Mouse (Mus musculus) forebrain, embryonic 13.5 days (tissue): ENCODE measurements around the gene Noa1. TPM values are rescaled to one million over a fixed set of nuclear protein-coding genes. Genes with fewer than 3 reads are reported as not detected.

Source experiments
- ATAC-seq: fragments of 200-750 bp; cut with Nextera tagmentation; 2 replicates; pipeline ENCODE4 v1.8.0; 2017
- H3K27ac ChIP-seq: fragments of 300-500 bp; sonication (generic); 2 replicates; pipeline ENCODE4 v1.5.1; 2015; ENCODE audit warnings: inconsistent platforms, mild to moderate bottlenecking, moderate library complexity
- H3K27me3 ChIP-seq: fragments of 300-500 bp; sonication (generic); 2 replicates; pipeline ENCODE4 v1.6.1; 2015; ENCODE audit warnings: mild to moderate bottlenecking, inconsistent platforms
- H3K36me3 ChIP-seq: fragments of 300-500 bp; sonication (generic); 2 replicates; pipeline ENCODE4 v1.6.1; 2015; ENCODE audit warnings: mild to moderate bottlenecking, inconsistent platforms; ENCODE audit not compliant: poor library complexity, severe bottlenecking
- H3K4me1 ChIP-seq: fragments of 300-500 bp; sonication (generic); 2 replicates; pipeline ENCODE4 v1.6.1; 2015; ENCODE audit warnings: inconsistent platforms
- H3K4me2 ChIP-seq: fragments of 300-500 bp; sonication (generic); 2 replicates; pipeline ENCODE4 v1.6.1; 2015; ENCODE audit warnings: inconsistent platforms, mild to moderate bottlenecking, moderate library complexity
- H3K4me3 ChIP-seq: fragments of 300-500 bp; sonication (generic); 2 replicates; pipeline ENCODE4 v1.5.1; 2015; ENCODE audit warnings: mild to moderate bottlenecking, inconsistent platforms
- H3K9ac ChIP-seq: fragments of 300-500 bp; sonication (generic); 2 replicates; pipeline ENCODE4 v1.6.1; 2015; ENCODE audit warnings: mild to moderate bottlenecking, inconsistent platforms
- H3K9me3 ChIP-seq: fragments of 300-500 bp; sonication (generic); replicated peaks from 2 replicates; pipeline ENCODE4 v1.6.1; 2016; ENCODE audit warnings: inconsistent platforms
- WGBS: fragments of 180-500 bp; shearing (Covaris S2); methylation state at CpG from one replicate; pipeline ENCODE4 v1.1.7; 2015; 5-methylcytosine and 5-hydroxymethylcytosine counted together
- polyA plus RNA-seq: library from polyadenylated mRNA; unstranded; fragments of >200 nt; fragmentation: Nextera tagmentation; extraction: Ambion mirVana; gene quantifications from 2 replicates; pipeline ENCODE4 v1.2.1, GENCODE M21; 2015

Noa1 gene
- polyA plus RNA-seq, 1 experiment from 2014 or later, result 33.8 TPM

DNA sequence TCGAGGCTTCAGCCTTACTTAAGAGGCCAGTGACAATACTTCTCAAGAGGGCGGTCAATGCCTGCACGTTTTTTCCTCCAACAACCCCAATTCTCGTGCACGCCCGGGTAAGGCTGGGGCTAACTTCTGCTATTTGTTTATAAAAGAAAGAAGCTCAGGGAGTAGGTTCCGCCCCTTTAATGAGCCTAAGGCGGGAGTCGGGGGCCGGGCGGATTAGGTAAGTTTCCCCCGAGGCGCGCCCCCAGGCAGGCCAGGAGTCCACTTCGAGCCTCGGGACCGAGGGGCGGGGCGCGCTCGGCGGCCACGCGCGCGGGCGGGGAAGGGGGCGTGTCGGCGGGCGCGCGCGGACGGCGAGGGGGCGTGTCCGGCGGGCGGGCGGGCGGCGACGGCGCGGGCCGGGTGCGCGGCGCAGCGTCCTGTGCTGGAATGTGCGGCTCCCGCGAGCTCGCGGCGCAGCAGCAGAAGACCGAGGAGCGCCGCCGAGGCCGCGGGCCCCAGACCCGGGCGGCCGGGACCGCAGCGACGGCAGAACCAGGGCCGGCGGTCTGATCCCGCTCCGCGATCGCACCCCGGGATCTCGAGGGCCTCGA lies 44.7 kb downstream of the Noa1 start, which contains the start of gene Rest:
Rest (plus strand) TSS at position 411 of the 590 bp plus-strand sequence.
- Histone ChIP-seq H3K9ac (peak within 1 kb of the TSS; percentile 85), H3K4me1 (peaks cover 17% of the 10 kb centered on the region), H3K36me3 (peaks cover 21% of the 10 kb centered on the region), H3K27me3 (no peaks in the 10 kb centered on the region), H3K4me3 (peak within 1 kb of the TSS; percentile 80), H3K27ac (peak within 1 kb of the TSS; percentile 87), H3K4me2 (peak within 1 kb of the TSS; percentile 69), H3K9me3 (no peaks in the 10 kb centered on the region)
- WGBS, result under 1% methylated on average over 67 of the region's 78 CpGs
- peak; percentile 91 for ATAC-seq

GRCm38 (mm10) chr5:77262105-77262504 lies 47.8 kb downstream of the Noa1 start:
- Histone ChIP-seq H3K9ac (no peak overlapping the region), H3K4me1 (peaks cover 3% of the 10 kb centered on the region), H3K4me2 (no peak overlapping the region), H3K27me3 (no peaks in the 10 kb centered on the region), H3K27ac (no peak overlapping the region), H3K9me3 (no peaks in the 10 kb centered on the region), H3K36me3 (no peaks in the 10 kb centered on the region), H3K4me3 (no peak overlapping the region)
- WGBS, result 17% methylated on average over 5 of the region's 5 CpGs
- ATAC-seq, result no peak

- Histone ChIP-seq H3K27ac (no peak overlapping the region), H3K9me3 (no peaks in the 10 kb centered on the region), H3K36me3 (no peaks in the 10 kb centered on the region), H3K4me2 (no peak overlapping the region), H3K4me1 (peaks cover 3% of the 10 kb centered on the region; the same call in 1 of the 2 replicates), H3K9ac (no peak overlapping the region), H3K27me3 (no peaks in the 10 kb centered on the region), H3K4me3 (no peak overlapping the region)
- 82% methylated on average over 4 of the region's 4 CpGs for WGBS
- no peak for ATAC-seq
Observed at GRCm38 (mm10) chr5:77261137-77261536, 48.7 kb downstream of the Noa1 start.

DNA sequence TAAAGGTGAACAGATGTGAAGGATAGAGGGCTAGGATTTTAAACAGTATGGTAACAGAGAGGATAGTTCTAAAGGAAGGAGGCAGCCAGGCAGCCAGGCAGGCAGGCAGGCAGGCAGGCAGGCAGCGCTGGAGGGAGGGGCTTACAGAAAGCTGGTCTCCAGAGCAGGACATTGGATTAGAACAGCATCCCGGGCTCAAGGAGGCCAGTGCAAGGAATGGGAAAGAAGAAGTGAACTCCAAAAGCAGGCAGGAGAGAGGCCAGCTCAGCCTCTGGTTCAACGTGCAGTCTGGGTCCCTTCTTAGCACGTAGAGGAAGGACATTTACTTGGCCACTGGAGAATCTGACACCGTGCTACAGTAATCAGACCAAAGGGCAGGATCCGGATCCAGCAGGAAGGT lies 49.7 kb downstream of the Noa1 start:
- no peaks in the 10 kb centered on the region for H3K9me3 ChIP-seq
- no peak for ATAC-seq
- H3K36me3 ChIP-seq, result no peaks in the 10 kb centered on the region
- 66% methylated on average over 6 of the region's 6 CpGs for WGBS
- H3K27ac ChIP-seq, result no peak overlapping the region
- no peaks in the 10 kb centered on the region for H3K27me3 ChIP-seq
- no peak overlapping the region for H3K4me3 ChIP-seq
- H3K4me1 ChIP-seq, result peaks cover 3% of the 10 kb centered on the region; the same call in 1 of the 2 replicates
- no peak overlapping the region for H3K4me2 ChIP-seq
- no peak overlapping the region for H3K9ac ChIP-seq

DNA sequence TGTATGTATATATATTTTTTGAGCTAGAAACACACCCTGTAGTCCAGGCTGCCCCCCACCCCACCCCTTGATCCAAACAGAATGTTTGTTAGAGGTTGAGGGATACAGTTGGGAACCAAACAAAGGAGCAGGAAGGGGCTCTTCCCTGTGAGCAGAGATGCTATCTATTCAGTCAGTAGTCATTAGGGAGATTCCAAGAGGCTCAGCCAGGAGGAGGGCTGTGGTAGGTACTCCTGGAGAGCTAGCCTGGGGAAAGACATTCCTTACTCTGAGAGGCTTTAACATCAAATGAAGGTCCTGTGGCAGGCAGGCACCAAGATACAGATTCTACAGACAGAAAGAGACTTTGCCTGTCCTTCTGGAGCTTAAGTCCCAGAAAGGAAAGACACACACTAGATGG lies 50.6 kb downstream of the Noa1 start:
- Histone ChIP-seq H3K36me3 (no peaks in the 10 kb centered on the region), H3K4me3 (no peak overlapping the region), H3K9ac (no peak overlapping the region), H3K27me3 (no peaks in the 10 kb centered on the region), H3K4me1 (peaks cover 3% of the 10 kb centered on the region; the same call in 1 of the 2 replicates), H3K4me2 (no peak overlapping the region), H3K27ac (no peak overlapping the region), H3K9me3 (no peaks in the 10 kb centered on the region)
- ATAC-seq, result no peak

DNA sequence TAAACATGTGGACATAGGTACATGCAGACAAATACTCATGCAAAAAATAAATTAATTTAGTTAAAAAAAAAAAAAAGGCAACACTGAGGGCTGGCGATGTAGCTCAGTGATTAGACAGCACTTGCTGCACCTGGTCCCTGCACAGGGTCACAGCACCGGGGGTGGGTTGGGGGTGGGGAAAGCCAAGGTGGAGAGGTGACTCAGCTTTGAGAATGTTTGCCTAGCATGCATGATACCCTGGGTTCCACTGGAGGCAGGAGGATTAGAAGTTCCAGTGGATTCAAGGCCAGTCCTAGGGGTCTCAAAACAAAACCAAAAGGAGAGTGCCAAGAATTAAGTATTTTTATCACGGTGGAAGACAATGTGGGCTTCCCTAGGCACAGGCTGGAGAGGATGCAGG lies 52.3 kb downstream of the Noa1 start:
- no peak overlapping the region for H3K4me3 ChIP-seq
- 84% methylated on average over 3 of the region's 3 CpGs for WGBS
- no peak overlapping the region for H3K9ac ChIP-seq
- H3K9me3 ChIP-seq, result no peaks in the 10 kb centered on the region
- no peak overlapping the region for H3K4me2 ChIP-seq
- ATAC-seq, result no peak
- H3K27ac ChIP-seq, result no peak overlapping the region
- peaks cover 3% of the 10 kb centered on the region; the same call in 1 of the 2 replicates for H3K4me1 ChIP-seq
- no peaks in the 10 kb centered on the region for H3K36me3 ChIP-seq
- H3K27me3 ChIP-seq, result no peaks in the 10 kb centered on the region

DNA sequence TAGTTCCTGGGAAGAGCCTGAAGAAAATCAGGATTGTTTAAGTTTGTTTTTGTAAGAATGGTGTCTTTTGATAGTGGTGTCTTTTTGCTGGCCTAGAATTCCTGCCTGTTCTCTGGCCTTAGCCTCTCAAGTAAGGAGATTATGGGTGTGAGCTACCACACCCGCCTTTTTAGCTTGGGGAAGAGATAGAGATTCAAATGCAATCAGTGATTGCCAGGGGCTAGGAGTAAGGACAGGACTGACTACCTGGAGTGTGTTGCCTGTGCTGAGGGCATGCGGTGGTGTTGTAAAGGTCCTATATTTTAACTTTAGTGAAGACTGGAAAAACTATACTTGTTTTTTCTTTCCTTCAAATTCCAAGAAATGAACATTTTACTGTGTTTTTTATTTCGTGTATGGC lies 55.5 kb downstream of the Noa1 start:
- Histone ChIP-seq H3K27ac (no peak overlapping the region), H3K27me3 (no peaks in the 10 kb centered on the region)
- WGBS, result 78% methylated on average over 3 of the region's 3 CpGs

DNA sequence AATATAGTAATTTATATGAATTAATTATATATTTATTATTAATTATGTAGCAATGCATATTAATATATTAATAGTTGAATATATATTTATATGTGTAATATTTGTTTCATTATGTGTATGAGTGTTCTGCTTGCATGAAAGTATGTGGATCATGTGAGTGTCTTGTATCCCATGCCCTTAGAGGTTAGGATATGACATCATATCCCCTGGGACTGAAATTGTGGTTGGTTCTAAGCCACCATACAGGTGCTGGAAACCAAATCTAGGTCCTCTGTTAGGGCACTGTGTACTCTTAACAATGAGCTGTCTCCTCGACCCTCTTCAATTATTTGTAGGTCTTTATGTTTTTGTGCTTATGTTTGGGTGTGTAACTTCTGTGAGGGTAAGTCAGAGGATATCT lies 56.7 kb downstream of the Noa1 start:
- no peak overlapping the region for H3K4me3 ChIP-seq
- no peaks in the 10 kb centered on the region for H3K27me3 ChIP-seq
- ATAC-seq, result no peak
- 77% methylated on average over 1 of the region's 1 CpGs for WGBS
- H3K9me3 ChIP-seq, result no peaks in the 10 kb centered on the region
- H3K4me1 ChIP-seq, result no peaks in the 10 kb centered on the region
- H3K27ac ChIP-seq, result no peak overlapping the region
- H3K36me3 ChIP-seq, result no peaks in the 10 kb centered on the region
- H3K4me2 ChIP-seq, result no peak overlapping the region
- no peak overlapping the region for H3K9ac ChIP-seq

More for the DNA sequence above, 55.5 kb downstream of the Noa1 start:
- Histone ChIP-seq H3K36me3 (no peaks in the 10 kb centered on the region), H3K9ac (no peak overlapping the region), H3K4me3 (no peak overlapping the region), H3K9me3 (no peaks in the 10 kb centered on the region), H3K4me1 (no peaks in the 10 kb centered on the region), H3K4me2 (no peak overlapping the region)
- ATAC-seq, result no peak

GRCm38 (mm10) chr5:77252115-77252827 lies 57.6 kb downstream of the Noa1 start:
- no peak for ATAC-seq
- no peak overlapping the region for H3K9ac ChIP-seq
- H3K4me3 ChIP-seq, result no peak overlapping the region
- no peak overlapping the region for H3K4me2 ChIP-seq
- H3K9me3 ChIP-seq, result no peaks in the 10 kb centered on the region
- H3K4me1 ChIP-seq, result no peaks in the 10 kb centered on the region
- H3K36me3 ChIP-seq, result no peaks in the 10 kb centered on the region
- 69% methylated on average over 8 of the region's 8 CpGs for WGBS
- H3K27ac ChIP-seq, result no peak overlapping the region
- no peaks in the 10 kb centered on the region for H3K27me3 ChIP-seq

- Histone ChIP-seq H3K4me3 (no peak overlapping the region), H3K27me3 (no peaks in the 10 kb centered on the region), H3K36me3 (no peaks in the 10 kb centered on the region), H3K9me3 (no peaks in the 10 kb centered on the region), H3K4me1 (no peaks in the 10 kb centered on the region), H3K9ac (no peak overlapping the region), H3K27ac (no peak overlapping the region), H3K4me2 (no peak overlapping the region)
- 34% methylated on average over 5 of the region's 5 CpGs for WGBS
- no peak for ATAC-seq
Observed at GRCm38 (mm10) chr5:77251656-77252055, 58.2 kb downstream of the Noa1 start.

DNA sequence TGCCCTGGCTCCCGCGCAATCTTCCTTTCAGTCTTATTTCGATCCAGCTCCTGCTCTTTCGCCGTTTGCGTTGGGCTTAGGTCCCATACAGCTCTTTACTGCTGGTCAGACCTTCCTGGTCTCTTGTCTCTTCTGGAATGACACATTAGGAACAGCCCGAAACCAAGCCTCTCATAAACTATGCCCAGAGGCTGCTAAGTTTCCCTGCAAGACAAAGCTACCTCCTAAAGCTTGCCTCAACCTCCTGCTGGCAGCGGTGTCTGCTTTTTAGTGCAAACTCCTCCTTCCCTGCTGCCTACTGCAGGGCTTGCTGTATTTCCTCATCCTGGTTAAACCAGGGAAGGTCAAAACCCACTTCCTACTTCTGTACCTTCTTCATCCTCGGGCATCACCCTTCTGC lies 59.8 kb downstream of the Noa1 start:
- WGBS, result 71% methylated on average over 9 of the region's 9 CpGs
- H3K4me3 ChIP-seq, result no peak overlapping the region
- no peak overlapping the region for H3K27ac ChIP-seq
- no peaks in the 10 kb centered on the region for H3K36me3 ChIP-seq
- no peak overlapping the region for H3K9ac ChIP-seq
- no peak overlapping the region for H3K4me2 ChIP-seq
- H3K9me3 ChIP-seq, result no peaks in the 10 kb centered on the region
- peaks cover 12% of the 10 kb centered on the region for H3K4me1 ChIP-seq
- no peak for ATAC-seq
- H3K27me3 ChIP-seq, result no peaks in the 10 kb centered on the region

- H3K36me3 ChIP-seq, result no peaks in the 10 kb centered on the region
- no peak overlapping the region for H3K27ac ChIP-seq
- peaks cover 12% of the 10 kb centered on the region for H3K4me1 ChIP-seq
- 21% methylated on average over 26 of the region's 26 CpGs for WGBS
- H3K27me3 ChIP-seq, result no peaks in the 10 kb centered on the region
- no peaks in the 10 kb centered on the region for H3K9me3 ChIP-seq
- peak overlapping the region; percentile 52 for H3K4me2 ChIP-seq
- peak overlapping the region; percentile 3; the same call in 1 of the 2 replicates for H3K9ac ChIP-seq
- peak overlapping the region; percentile 20 for H3K4me3 ChIP-seq
- peak; percentile 57; the same call in 1 of the 2 replicates for ATAC-seq
Observed at GRCm38 (mm10) chr5:77245787-77246671, 63.9 kb downstream of the Noa1 start.
